Mouse (Mus musculus): ENCODE measurements around the gene Tuba4a.

The Tuba4a gene

GRCm38 (mm10) chr1:75219531-75219930 lies at the start of gene Tuba4a:
Gene Tuba4a (minus strand): TSS chr1:75219865.
- peak; percentile 68 to 79 for DNase-seq

- DNase-seq, result no peak
These were observed 44.6 kb upstream of the Tuba4a start, which contains the start of gene Ptprn for GRCm38 (mm10) chr1:75264091-75264880. Gene Ptprn (minus strand): TSS chr1:75264502.

- DNase-seq, result peak; percentile 89 to 90
These were observed 43.6 kb upstream of the Tuba4a start for GRCm38 (mm10) chr1:75262969-75263951.

GRCm38 (mm10) chr1:75261278-75261677 lies 41.6 kb upstream of the Tuba4a start:
- no peak for DNase-seq

GRCm38 (mm10) chr1:75255516-75256046 lies 35.9 kb upstream of the Tuba4a start:
- DNase-seq, result no peak

- DNase-seq, result no peak
These were observed 35.0 kb upstream of the Tuba4a start for GRCm38 (mm10) chr1:75254625-75255013.

GRCm38 (mm10) chr1:75253849-75254624 lies 34.4 kb upstream of the Tuba4a start:
- DNase-seq, result peak; percentile 89 to 92

GRCm38 (mm10) chr1:75253029-75253428 lies 33.4 kb upstream of the Tuba4a start:
- DNase-seq, result no peak

- no peak for DNase-seq
These were observed 32.6 kb upstream of the Tuba4a start for GRCm38 (mm10) chr1:75252308-75252707.

GRCm38 (mm10) chr1:75251112-75251970 lies 31.7 kb upstream of the Tuba4a start:
- DNase-seq, result peak; percentile 84 to 89

- DNase-seq, result peak in 1 of 2 experiments; percentile 31
These were observed 30.8 kb upstream of the Tuba4a start for GRCm38 (mm10) chr1:75250498-75250897.

GRCm38 (mm10) chr1:75248041-75248772 lies 28.5 kb upstream of the Tuba4a start:
- peak in 1 of 2 experiments; percentile 49 for DNase-seq

GRCm38 (mm10) chr1:75247071-75247930 lies 27.6 kb upstream of the Tuba4a start:
- no peak for DNase-seq

GRCm38 (mm10) chr1:75244836-75245235 lies 25.2 kb upstream of the Tuba4a start:
- peak; percentile 60 to 68 for DNase-seq

GRCm38 (mm10) chr1:75244175-75244826 lies 24.6 kb upstream of the Tuba4a start:
- no peak for DNase-seq

- DNase-seq, result no peak
These were observed 23.7 kb upstream of the Tuba4a start for GRCm38 (mm10) chr1:75243411-75243810.

GRCm38 (mm10) chr1:75239591-75239990 lies 19.9 kb upstream of the Tuba4a start:
- no peak for DNase-seq

- peak; percentile 86 to 92 for DNase-seq
These were observed 16.7 kb upstream of the Tuba4a start, which contains the start of gene Dnajb2 for GRCm38 (mm10) chr1:75236117-75237050. Gene Dnajb2 (plus strand): TSS chr1:75236406.

Measured in kidney, postnatal 4 days (tissue).